Mouse (Mus musculus): ENCODE measurements around the gene Dbp. TPM values are rescaled to one million over a fixed set of nuclear protein-coding genes. Genes with fewer than 3 reads are reported as not detected.

The Dbp gene
- total RNA-seq, 2 experiments from 2014 or later: 8.8 to 105 TPM

DNA sequence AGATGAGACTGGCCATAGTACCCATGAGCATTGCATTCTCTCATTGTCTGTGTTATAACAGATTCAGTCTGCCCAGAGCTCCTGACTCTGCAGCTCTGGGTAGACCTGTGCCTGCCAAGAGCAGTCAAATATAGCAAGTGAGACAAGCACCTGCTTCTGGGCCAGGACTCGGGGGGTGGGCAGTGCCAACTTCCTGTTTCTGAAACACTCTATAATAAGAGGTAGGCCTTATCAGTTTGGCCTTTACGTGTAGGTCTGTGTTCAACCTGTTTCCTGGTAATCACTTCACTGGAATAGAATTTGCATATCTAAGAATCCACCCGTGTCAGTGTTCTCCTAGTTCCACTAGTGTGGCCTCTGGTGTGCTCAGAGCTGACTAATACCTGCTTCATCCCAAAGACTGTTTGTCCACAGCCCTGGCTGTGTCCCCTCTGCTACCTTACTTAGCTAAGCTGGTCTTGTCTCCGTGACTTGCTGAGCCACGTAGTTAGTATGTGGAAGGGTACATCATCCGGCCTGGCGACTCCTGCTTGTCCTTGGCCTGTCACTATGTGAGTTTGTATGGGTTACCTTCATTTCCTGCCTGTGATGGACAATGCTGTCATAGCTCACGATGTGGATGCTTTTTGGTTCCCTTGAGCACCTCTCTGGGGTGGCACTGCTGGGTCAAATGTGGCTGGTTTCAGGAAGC, 23.7 kb upstream of the Dbp start:
- intact Hi-C loops (cut with DNase I): loop anchor here (5.0 kb wide), 1 partner anchor 204 kb away; no protein-coding TSS in a partner anchor

GRCm38 (mm10) chr7:45682144-45683126, 22.5 kb upstream of the Dbp start:
- Histone ChIP-seq H3K4me3 (peak overlapping the region; percentile 50), H3K27ac (peak overlapping the region; percentile 90)
- DNase-seq: peak; percentile 91
- no peak; the same call in 1 of the 2 replicates for TF ChIP-seq CTCF (IDR thresholded peaks at IDR 0.05)
- intact Hi-C loops (cut with DNase I): loop anchor here (2.0 to 5.0 kb wide), 2 partner anchors 40 to 205 kb away; no protein-coding TSS in a partner anchor

More for the DNA sequence above, 23.7 kb upstream of the Dbp start:
- Histone ChIP-seq H3K4me3 (peak overlapping the region; percentile 17; the same call in 1 of the 2 replicates), H3K27ac (peak overlapping the region; percentile 90)
- peak; percentile 82 for DNase-seq
- no peak for TF ChIP-seq CTCF (IDR thresholded peaks at IDR 0.05)

- no peak for TF ChIP-seq CTCF (IDR thresholded peaks at IDR 0.05)
- Histone ChIP-seq H3K4me3 (no peak within 1 kb of the TSS), H3K27ac (peak within 1 kb of the TSS; percentile 48; the same call in 1 of the 2 replicates)
- intact Hi-C loops (cut with DNase I): loop anchor here (2.0 to 5.0 kb wide), 2 partner anchors 41 to 206 kb away; no protein-coding TSS in a partner anchor
- no peak for DNase-seq
These were observed 21.4 kb upstream of the Dbp start, which contains the start of gene Ntn5 for GRCm38 (mm10) chr7:45683396-45684050. TSS of gene Ntn5 (plus strand) at chr7:45684022.

DNA sequence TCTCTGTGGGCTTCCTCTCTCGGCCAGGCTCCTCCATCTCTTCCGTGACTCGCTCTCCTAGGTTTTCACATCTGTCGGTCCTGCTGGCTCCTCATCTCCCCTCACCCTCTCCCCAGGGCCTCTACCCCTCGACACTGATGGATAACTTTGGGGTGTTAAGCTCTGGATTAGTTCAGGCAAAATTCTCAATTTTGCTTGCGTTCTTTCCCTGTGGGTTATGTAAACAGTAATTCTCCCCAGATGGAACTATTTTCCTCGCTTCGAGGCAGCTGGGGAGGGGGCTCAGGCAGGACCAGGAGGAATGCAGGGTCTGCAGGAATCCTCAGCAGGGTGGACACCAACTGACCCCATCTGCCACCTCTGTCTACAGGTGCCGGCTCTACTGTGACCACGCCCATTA, 19.1 kb upstream of the Dbp start:
- Histone ChIP-seq H3K4me3 (no peak overlapping the region), H3K27ac (no peak overlapping the region)
- intact Hi-C loops (cut with DNase I): loop anchor here (2.0 kb wide), 1 partner anchor 89 kb away; no protein-coding TSS in a partner anchor
- no peak for TF ChIP-seq CTCF (IDR thresholded peaks at IDR 0.05)
- no peak for DNase-seq

- H3K4me3 ChIP-seq: no peak overlapping the region
- intact Hi-C loops (cut with DNase I): loop anchor here (2.0 kb wide), 1 partner anchor 90 kb away; no protein-coding TSS in a partner anchor
- DNase-seq: no peak
These were observed 18.0 kb upstream of the Dbp start for GRCm38 (mm10) chr7:45686841-45687240.

DNA sequence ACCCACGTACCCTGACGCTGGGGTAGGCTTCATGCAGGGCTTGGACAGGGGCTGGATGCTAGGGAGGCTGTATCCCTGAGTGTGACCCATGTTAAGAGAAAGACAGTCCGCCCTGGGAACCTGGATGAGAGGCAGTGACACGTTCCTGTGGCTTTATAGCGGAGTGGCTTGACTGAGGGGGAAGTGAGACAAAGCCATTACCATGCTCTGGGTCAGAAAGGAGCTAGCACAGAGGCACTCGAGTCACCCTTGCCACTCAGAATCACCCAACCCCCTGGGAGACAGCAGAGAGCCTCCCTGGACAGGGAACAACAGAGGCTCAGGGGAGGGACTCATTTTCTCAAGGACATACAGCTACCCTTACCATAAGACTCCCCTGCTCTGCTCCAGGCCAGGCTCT, 15.8 kb upstream of the Dbp start:
- intact Hi-C loops (cut with DNase I): no loop called here
- no peak for DNase-seq
- H3K27ac ChIP-seq: no peak overlapping the region
- no peak overlapping the region for H3K4me3 ChIP-seq
- TF ChIP-seq CTCF (IDR thresholded peaks at IDR 0.05): no peak

More at GRCm38 (mm10) chr7:45686841-45687240, 18.0 kb upstream of the Dbp start:
- no peak for TF ChIP-seq CTCF (IDR thresholded peaks at IDR 0.05)
- no peak overlapping the region for H3K27ac ChIP-seq

- Histone ChIP-seq H3K27ac (no peak overlapping the region), H3K4me3 (no peak overlapping the region)
- intact Hi-C loops (cut with DNase I): no loop called here
- TF ChIP-seq CTCF (IDR thresholded peaks at IDR 0.05): no peak
- DNase-seq: no peak
These were observed 15.1 kb upstream of the Dbp start for GRCm38 (mm10) chr7:45689800-45690199.

GRCm38 (mm10) chr7:45692364-45692763, 12.5 kb upstream of the Dbp start:
- TF ChIP-seq CTCF (IDR thresholded peaks at IDR 0.05): no peak
- no peak overlapping the region for H3K4me3 ChIP-seq
- no peak overlapping the region for H3K27ac ChIP-seq
- intact Hi-C loops (cut with DNase I): no loop called here
- no peak for DNase-seq

GRCm38 (mm10) chr7:45693921-45694591, 10.8 kb upstream of the Dbp start, which contains the start of gene Sec1:
TSS of gene Sec1 (minus strand) at chr7:45694402.
- intact Hi-C loops (cut with DNase I): no loop called here

DNA sequence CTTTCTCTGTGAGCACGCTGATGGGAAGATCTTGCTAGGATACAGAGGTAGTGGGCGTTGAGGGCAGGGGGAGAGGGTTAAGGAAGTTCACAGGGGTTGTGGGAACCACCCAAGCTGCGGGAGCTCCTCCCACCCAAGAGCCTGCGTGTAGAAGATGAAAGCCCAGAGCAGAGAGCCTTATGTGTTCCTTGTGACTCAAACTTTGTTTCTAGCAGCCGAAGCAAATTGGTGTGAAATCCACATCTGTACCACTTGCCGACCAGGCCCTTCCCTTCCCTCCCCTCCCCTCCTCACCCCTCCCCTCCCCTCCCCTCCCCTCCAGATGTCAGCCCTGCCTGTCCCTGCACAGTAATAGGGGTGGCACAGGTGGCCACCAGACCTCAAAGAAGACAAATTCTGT, 9.8 kb upstream of the Dbp start:
- no peak for TF ChIP-seq CTCF (IDR thresholded peaks at IDR 0.05)
- intact Hi-C loops (cut with DNase I): no loop called here
- Histone ChIP-seq H3K4me3 (no peak overlapping the region), H3K27ac (no peak overlapping the region)
- DNase-seq: no peak

More at GRCm38 (mm10) chr7:45693921-45694591, 10.8 kb upstream of the Dbp start, which contains the start of gene Sec1:
- Histone ChIP-seq H3K27ac (no peak within 1 kb of the TSS), H3K4me3 (no peak within 1 kb of the TSS)
- no peak for TF ChIP-seq CTCF (IDR thresholded peaks at IDR 0.05)
- DNase-seq: peak; percentile 25

DNA sequence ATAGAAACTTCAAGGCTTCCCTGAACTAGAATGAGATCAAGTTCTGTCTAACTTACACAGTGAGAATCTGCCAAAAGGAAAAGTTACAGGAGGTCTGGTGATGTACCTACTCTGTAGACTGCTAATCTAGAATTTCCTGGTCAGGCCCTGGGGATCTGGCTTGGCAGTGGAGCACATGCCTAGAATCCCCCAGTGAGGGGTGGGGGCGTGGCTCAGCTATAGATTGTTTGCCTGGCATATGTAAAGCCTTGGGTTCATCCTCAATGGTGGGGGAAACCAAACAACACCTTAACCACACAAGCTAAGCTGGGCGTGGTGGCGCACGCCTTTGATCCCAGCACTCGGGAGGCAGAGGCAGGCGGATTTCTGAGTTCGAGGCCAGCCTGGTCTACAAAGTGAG, 7.0 kb upstream of the Dbp start:
- no peak overlapping the region for H3K27ac ChIP-seq
- no peak for DNase-seq
- no peak for TF ChIP-seq CTCF (IDR thresholded peaks at IDR 0.05)
- intact Hi-C loops (cut with DNase I): no loop called here
- no peak overlapping the region for H3K4me3 ChIP-seq

Measured in gastrocnemius, adult 2 months (tissue).